Mouse (Mus musculus): Measurements from ENCODE around the gene B230104I21Rik. TPM values are rescaled to one million over a fixed set of nuclear protein-coding genes. Genes with fewer than 3 reads are reported as not detected.
A peak's percentile ranks its signal among the peaks of the same experiment; 100 is the strongest.

B230104I21Rik gene
- polyA plus RNA-seq (2015; fragmentation: Nextera tagmentation; extraction: Ambion mirVana) = not detected in 2 replicates

- Histone ChIP-seq H3K9me3 (ENCODE audit: control insufficient read depth, low read length) (no peaks in the 10 kb centered on the region), H3K27me3 (replicated peaks; ENCODE audit: control insufficient read depth, insufficient read depth, low read length) (no peaks in the 10 kb centered on the region), H3K4me2 (ENCODE audit: low read length) (peak within 1 kb of the TSS; percentile 25), H3K4me3 (replicated peaks; ENCODE audit: low read length) (0 out of 2 replicates have a peak within 1 kb of the TSS, but pooled peaks have one; percentile 5), H3K9ac (replicated peaks; ENCODE audit: low read depth, low read length) (0 out of 2 replicates have a peak within 1 kb of the TSS, but pooled peaks have one; percentile 22), H3K4me1 (replicated peaks; ENCODE audit: control insufficient read depth, insufficient read depth, low read length) (peaks cover 14% of the 10 kb centered on the region), H3K36me3 (ENCODE audit: control insufficient read depth, insufficient read depth) (no peaks in the 10 kb centered on the region), H3K27ac (ENCODE audit: low read length) (peak within 1 kb of the TSS; percentile 23; the same call in 1 of the 2 replicates)
- 22% methylated on average over 12 of the region's 12 CpGs for WGBS
- ATAC-seq = peak; percentile 63
Observed at GRCm38 (mm10) chr4:154335761-154336160, at the start of gene B230104I21Rik. TSS of gene B230104I21Rik (plus strand) at chr4:154336127.

DNA sequence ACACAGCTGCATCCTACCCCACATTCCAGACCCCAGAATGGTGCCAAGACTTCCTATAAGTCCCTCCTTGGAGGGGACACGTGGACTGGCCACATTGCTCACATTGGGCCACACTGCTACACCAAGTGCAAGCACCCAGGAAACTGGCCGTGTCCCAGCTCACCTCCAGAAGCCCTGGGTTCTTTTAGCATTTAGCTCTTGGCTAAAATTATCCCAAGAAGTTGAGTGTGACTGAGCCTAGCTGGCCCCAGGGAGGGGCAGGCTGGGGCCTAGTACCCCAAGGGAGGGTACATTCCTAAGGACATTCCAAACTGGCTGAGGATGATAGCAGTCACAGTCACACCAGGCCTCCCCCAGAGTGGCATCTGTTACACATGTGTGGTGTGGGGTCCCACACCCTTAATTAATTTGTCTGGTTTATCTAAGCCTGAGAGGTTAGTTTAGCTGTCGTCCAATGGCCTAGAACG, 42.2 kb upstream of the B230104I21Rik start:
- H3K36me3 ChIP-seq (ENCODE audit: control insufficient read depth, insufficient read depth) = no peaks in the 10 kb centered on the region
- peaks cover 5% of the 10 kb centered on the region for H3K27me3 ChIP-seq (replicated peaks; ENCODE audit: control insufficient read depth, insufficient read depth, low read length)
- H3K4me2 ChIP-seq (ENCODE audit: low read length) = no peak overlapping the region
- no peak for ATAC-seq
- H3K4me3 ChIP-seq (replicated peaks; ENCODE audit: low read length) = no peak overlapping the region
- H3K9me3 ChIP-seq (ENCODE audit: control insufficient read depth, low read length) = no peaks in the 10 kb centered on the region
- no peaks in the 10 kb centered on the region for H3K4me1 ChIP-seq (replicated peaks; ENCODE audit: control insufficient read depth, insufficient read depth, low read length)
- WGBS = 79% methylated on average over 4 of the region's 4 CpGs
- H3K27ac ChIP-seq (ENCODE audit: low read length) = no peak overlapping the region
- H3K9ac ChIP-seq (replicated peaks; ENCODE audit: low read depth, low read length) = no peak overlapping the region

DNA sequence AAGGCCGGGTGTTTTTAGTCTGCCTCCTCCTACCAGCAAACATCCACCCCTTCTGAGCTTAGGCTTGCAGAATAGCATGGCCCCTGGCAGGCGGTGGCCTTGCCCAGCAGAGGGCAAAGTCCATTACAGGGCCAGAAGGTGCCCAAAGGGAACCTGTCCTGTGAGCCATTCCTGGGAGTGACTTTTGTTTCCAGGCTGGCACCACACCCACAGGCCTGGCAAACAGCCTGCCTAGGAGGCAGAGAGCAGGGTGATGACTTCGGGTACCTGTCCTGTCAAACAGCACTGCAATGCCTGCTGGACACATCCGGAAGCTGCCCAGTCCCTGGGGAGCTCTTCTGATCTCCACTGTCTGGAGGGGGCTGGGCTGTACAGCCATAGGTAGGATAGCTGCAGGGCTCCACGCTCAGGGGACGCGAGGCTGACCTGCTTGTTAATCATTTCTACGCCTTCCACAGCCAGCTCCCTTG, 41.6 kb upstream of the B230104I21Rik start:
- Histone ChIP-seq H3K36me3 (ENCODE audit: control insufficient read depth, insufficient read depth) (no peaks in the 10 kb centered on the region), H3K9ac (replicated peaks; ENCODE audit: low read depth, low read length) (no peak overlapping the region), H3K27ac (ENCODE audit: low read length) (no peak overlapping the region), H3K4me2 (ENCODE audit: low read length) (no peak overlapping the region), H3K27me3 (replicated peaks; ENCODE audit: control insufficient read depth, insufficient read depth, low read length) (peaks cover 11% of the 10 kb centered on the region), H3K4me1 (replicated peaks; ENCODE audit: control insufficient read depth, insufficient read depth, low read length) (no peaks in the 10 kb centered on the region), H3K9me3 (ENCODE audit: control insufficient read depth, low read length) (no peaks in the 10 kb centered on the region), H3K4me3 (replicated peaks; ENCODE audit: low read length) (no peak overlapping the region)
- no peak for ATAC-seq
- WGBS = 72% methylated on average over 8 of the region's 8 CpGs

- peaks cover 32% of the 10 kb centered on the region for H3K27me3 ChIP-seq (replicated peaks; ENCODE audit: control insufficient read depth, insufficient read depth, low read length)
- no peak overlapping the region for H3K4me3 ChIP-seq (replicated peaks; ENCODE audit: low read length)
- ATAC-seq = no peak
- no peaks in the 10 kb centered on the region for H3K9me3 ChIP-seq (ENCODE audit: control insufficient read depth, low read length)
- H3K4me1 ChIP-seq (replicated peaks; ENCODE audit: control insufficient read depth, insufficient read depth, low read length) = peaks cover 7% of the 10 kb centered on the region
- no peaks in the 10 kb centered on the region for H3K36me3 ChIP-seq (ENCODE audit: control insufficient read depth, insufficient read depth)
- H3K27ac ChIP-seq (ENCODE audit: low read length) = no peak overlapping the region
- WGBS = 42% methylated on average over 9 of the region's 9 CpGs
- H3K4me2 ChIP-seq (ENCODE audit: low read length) = no peak overlapping the region
- no peak overlapping the region for H3K9ac ChIP-seq (replicated peaks; ENCODE audit: low read depth, low read length)
Observed at GRCm38 (mm10) chr4:154297761-154298160, 38.2 kb upstream of the B230104I21Rik start.

- Histone ChIP-seq H3K4me1 (replicated peaks; ENCODE audit: control insufficient read depth, insufficient read depth, low read length) (peaks cover 7% of the 10 kb centered on the region), H3K9me3 (ENCODE audit: control insufficient read depth, low read length) (no peaks in the 10 kb centered on the region), H3K4me2 (ENCODE audit: low read length) (peak overlapping the region; percentile 72), H3K4me3 (replicated peaks; ENCODE audit: low read length) (peak overlapping the region; percentile 45), H3K36me3 (ENCODE audit: control insufficient read depth, insufficient read depth) (no peaks in the 10 kb centered on the region), H3K27me3 (replicated peaks; ENCODE audit: control insufficient read depth, insufficient read depth, low read length) (peaks cover 32% of the 10 kb centered on the region), H3K9ac (replicated peaks; ENCODE audit: low read depth, low read length) (peak overlapping the region; percentile 20; the same call in 1 of the 2 replicates), H3K27ac (ENCODE audit: low read length) (no peak overlapping the region)
- no peak for ATAC-seq
- 1% methylated on average over 58 of the region's 66 CpGs for WGBS
Observed at GRCm38 (mm10) chr4:154299541-154300271, 36.2 kb upstream of the B230104I21Rik start.

- Histone ChIP-seq H3K9ac (replicated peaks; ENCODE audit: low read depth, low read length) (no peak within 1 kb of the TSS), H3K4me2 (ENCODE audit: low read length) (no peak within 1 kb of the TSS), H3K4me1 (replicated peaks; ENCODE audit: control insufficient read depth, insufficient read depth, low read length) (peaks cover 7% of the 10 kb centered on the region), H3K27me3 (replicated peaks; ENCODE audit: control insufficient read depth, insufficient read depth, low read length) (peaks cover 32% of the 10 kb centered on the region), H3K9me3 (ENCODE audit: control insufficient read depth, low read length) (no peaks in the 10 kb centered on the region), H3K36me3 (ENCODE audit: control insufficient read depth, insufficient read depth) (no peaks in the 10 kb centered on the region), H3K4me3 (replicated peaks; ENCODE audit: low read length) (no peak within 1 kb of the TSS), H3K27ac (ENCODE audit: low read length) (no peak within 1 kb of the TSS)
- ATAC-seq = no peak
- WGBS = 30% methylated on average over 7 of the region's 7 CpGs
Observed at GRCm38 (mm10) chr4:154301466-154301881, 34.5 kb upstream of the B230104I21Rik start, which contains the start of gene Arhgef16. TSS of gene Arhgef16 (minus strand) at chr4:154301676.

DNA sequence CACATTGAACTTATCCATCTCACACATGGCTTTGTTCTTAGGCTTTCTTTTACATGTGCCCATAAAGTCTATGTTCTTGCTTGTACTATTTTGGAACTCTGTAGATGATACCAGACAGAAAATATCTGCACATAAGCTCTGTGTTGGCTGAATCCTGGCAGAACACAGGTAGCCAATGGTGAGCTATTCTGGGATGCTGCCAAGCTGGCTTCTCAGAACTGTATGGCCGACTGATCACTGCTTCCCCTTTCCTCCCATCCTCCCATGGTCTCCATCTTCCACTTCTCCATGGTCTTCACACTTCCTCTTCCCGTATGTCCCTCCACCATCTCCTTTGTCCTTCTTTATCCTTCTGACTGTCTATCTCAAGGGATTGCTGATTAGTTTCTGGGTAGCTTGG, 26.8 kb upstream of the B230104I21Rik start:
- no peak overlapping the region for H3K4me3 ChIP-seq (replicated peaks; ENCODE audit: low read length)
- no peaks in the 10 kb centered on the region for H3K4me1 ChIP-seq (replicated peaks; ENCODE audit: control insufficient read depth, insufficient read depth, low read length)
- no peak overlapping the region for H3K9ac ChIP-seq (replicated peaks; ENCODE audit: low read depth, low read length)
- H3K4me2 ChIP-seq (ENCODE audit: low read length) = no peak overlapping the region
- no peaks in the 10 kb centered on the region for H3K27me3 ChIP-seq (replicated peaks; ENCODE audit: control insufficient read depth, insufficient read depth, low read length)
- no peaks in the 10 kb centered on the region for H3K9me3 ChIP-seq (ENCODE audit: control insufficient read depth, low read length)
- no peak for ATAC-seq
- H3K36me3 ChIP-seq (ENCODE audit: control insufficient read depth, insufficient read depth) = no peaks in the 10 kb centered on the region
- WGBS = 81% methylated on average over 2 of the region's 2 CpGs
- H3K27ac ChIP-seq (ENCODE audit: low read length) = no peak overlapping the region

GRCm38 (mm10) chr4:154310576-154311262, 25.2 kb upstream of the B230104I21Rik start:
- H3K27ac ChIP-seq (ENCODE audit: low read length) = no peak overlapping the region
- H3K9me3 ChIP-seq (ENCODE audit: control insufficient read depth, low read length) = no peaks in the 10 kb centered on the region
- no peaks in the 10 kb centered on the region for H3K27me3 ChIP-seq (replicated peaks; ENCODE audit: control insufficient read depth, insufficient read depth, low read length)
- H3K9ac ChIP-seq (replicated peaks; ENCODE audit: low read depth, low read length) = no peak overlapping the region
- H3K4me3 ChIP-seq (replicated peaks; ENCODE audit: low read length) = no peak overlapping the region
- H3K36me3 ChIP-seq (ENCODE audit: control insufficient read depth, insufficient read depth) = no peaks in the 10 kb centered on the region
- H3K4me2 ChIP-seq (ENCODE audit: low read length) = no peak overlapping the region
- ATAC-seq = no peak
- H3K4me1 ChIP-seq (replicated peaks; ENCODE audit: control insufficient read depth, insufficient read depth, low read length) = no peaks in the 10 kb centered on the region
- WGBS = 86% methylated on average over 9 of the region's 9 CpGs

DNA sequence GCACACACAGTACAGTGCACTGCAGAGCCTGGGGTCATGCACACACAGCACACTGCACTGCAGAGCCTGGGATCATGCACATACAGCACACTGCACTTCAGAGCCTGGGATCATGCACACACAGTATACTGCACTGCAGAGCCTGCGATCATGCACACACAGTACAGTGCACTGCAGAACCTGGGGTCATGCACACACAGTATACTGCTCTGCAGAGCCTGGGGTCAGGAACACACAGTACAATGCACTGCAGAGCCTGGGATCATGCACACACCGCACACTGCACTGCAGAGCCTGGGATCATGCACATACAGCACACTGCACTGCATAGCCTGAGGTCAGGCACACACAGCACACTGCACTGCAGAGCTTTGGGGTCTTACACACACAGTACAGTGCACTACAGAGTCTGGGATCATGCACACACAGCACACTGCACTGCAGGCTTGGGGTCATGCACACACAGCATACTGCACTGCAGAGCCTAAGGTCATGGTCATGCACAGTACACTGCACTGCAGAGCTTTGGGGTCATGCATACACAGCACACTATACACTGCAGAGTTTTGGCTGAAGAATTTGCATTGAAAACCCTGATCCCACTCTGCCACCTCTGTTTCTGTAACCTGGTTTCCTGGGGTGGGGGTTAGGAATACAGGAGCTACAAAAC, 23.6 kb upstream of the B230104I21Rik start:
- ATAC-seq = 0 out of 2 replicates have a peak, but pooled peaks have one; percentile 24
- H3K9ac ChIP-seq (replicated peaks; ENCODE audit: low read depth, low read length) = no peak overlapping the region
- H3K9me3 ChIP-seq (ENCODE audit: control insufficient read depth, low read length) = no peaks in the 10 kb centered on the region
- no peaks in the 10 kb centered on the region for H3K27me3 ChIP-seq (replicated peaks; ENCODE audit: control insufficient read depth, insufficient read depth, low read length)
- no peak overlapping the region for H3K4me3 ChIP-seq (replicated peaks; ENCODE audit: low read length)
- 87% methylated on average over 2 of the region's 2 CpGs for WGBS
- H3K27ac ChIP-seq (ENCODE audit: low read length) = peak overlapping the region; percentile 23; the same call in 1 of the 2 replicates
- H3K36me3 ChIP-seq (ENCODE audit: control insufficient read depth, insufficient read depth) = no peaks in the 10 kb centered on the region
- no peaks in the 10 kb centered on the region for H3K4me1 ChIP-seq (replicated peaks; ENCODE audit: control insufficient read depth, insufficient read depth, low read length)
- H3K4me2 ChIP-seq (ENCODE audit: low read length) = no peak overlapping the region
